Mouse (Mus musculus) liver, postnatal 0 days (tissue): ENCODE results near the gene Esrrg.

Experiments used
- CTCF ChIP-seq: sonication (generic); IDR thresholded peaks from 2 replicates; pipeline ENCODE4 v1.5.1; 2016; ENCODE audit warnings: antibody characterized with exemption, low read depth
- EP300 ChIP-seq: IDR thresholded peaks from 2 replicates; pipeline ENCODE4 v1.6.1; 2016; ENCODE audit warnings: antibody characterized with exemption, low read depth, mild to moderate bottlenecking

DNA sequence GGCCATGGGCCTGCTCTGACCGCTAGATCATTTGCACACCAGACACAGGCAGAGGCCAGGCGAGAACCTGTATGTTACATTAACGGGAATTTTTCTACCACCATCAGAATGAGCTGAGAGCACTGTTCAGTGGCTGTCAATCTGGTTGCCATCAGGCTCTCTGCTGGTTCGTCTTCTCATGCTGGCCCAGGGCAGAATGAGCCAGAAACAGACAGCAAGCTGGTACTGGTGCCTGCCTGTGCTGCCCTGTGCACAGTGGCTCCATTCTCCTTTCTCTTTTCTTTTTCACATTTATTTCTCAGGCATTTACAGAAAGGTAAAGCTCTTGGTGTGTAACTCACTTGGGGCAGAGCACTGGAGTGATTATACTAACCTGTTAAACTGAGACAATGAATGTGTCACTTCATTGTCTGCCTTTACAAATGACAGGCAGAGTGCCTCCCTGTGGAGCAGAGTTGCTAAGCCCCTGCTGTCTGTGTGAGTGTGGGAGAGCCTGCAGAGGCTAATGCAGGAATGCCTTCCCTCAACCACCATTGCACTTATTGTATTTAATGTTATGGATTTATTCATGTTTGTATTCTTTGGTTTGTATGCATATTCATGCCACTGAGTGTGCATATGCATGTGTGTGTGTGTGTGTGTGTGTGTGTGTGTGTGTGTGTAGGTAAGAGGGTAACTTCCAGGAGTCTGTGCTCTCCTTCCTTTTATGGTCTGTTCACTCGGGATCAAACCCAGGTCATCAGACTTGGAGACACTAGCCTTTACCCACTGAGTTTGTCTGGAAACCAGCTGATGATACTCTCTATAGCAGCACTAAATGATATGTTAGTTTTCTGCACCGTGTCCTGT, 651.9 kb downstream of the Esrrg start:
- TF ChIP-seq CTCF (no peak), EP300 (no peak)
